ENCODE assay signal across 16 mouse cellular contexts in the genomic region with DNA sequence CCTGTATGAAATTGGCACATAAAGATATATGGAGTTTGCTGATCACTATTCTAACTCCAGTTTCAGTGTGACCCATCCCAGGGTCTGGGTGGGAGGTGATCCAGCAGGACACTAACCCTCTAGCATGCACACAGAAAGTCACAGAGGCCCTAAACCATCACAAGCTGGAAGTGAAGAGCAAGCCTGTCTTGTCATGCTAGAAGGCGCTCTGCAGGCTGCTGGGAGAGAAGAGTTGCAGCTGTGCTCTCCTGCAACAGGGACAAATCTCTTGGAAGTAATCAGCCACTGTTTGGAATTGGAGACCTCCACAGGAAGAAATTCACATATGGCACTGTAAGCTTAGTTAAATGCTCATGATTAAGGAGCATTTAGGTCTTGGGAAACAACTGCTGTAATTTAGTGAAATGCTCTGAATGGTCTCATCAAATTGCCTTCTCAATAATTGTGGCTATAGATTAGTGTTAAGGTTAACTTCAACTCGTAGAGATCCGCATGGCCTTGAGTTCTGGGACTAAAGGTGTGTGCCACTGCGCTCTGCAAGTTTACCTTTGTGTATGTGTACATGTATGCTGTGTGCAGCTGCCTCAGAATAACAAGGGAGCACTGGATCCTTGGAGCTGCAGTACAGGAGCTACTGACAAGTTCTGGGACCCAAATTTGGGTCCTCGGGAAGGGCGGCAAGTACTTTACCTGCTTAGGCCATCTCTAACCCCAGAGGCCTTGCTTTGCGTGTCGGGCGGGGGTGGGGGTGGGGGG. TPM values are rescaled to one million over a fixed set of nuclear protein-coding genes. Genes with fewer than 3 reads are reported as not detected.
"Had no signal": no experiment of that assay in that cellular context is flagged by ENCODE, and none has a peak within 500 bp of the region (broad histone marks: within the 10 kb centered on the region; RNA-seq: fewer than 3 reads in every experiment).

No protein-coding gene starts in this region.

- ATAC-seq: inflammation-experienced regulatory T-cells, adult 6 months; intestine, postnatal 0 days; midbrain, embryonic 13.5 days had no signal

- H3K27me3 ChIP-seq: liver, embryonic 15.5 days; lung, embryonic 15.5 days; megakaryocyte, embryonic 14.5 days; midbrain, embryonic 13.5 days; neural tube, embryonic 12.5 days had no signal

- DNase-seq: kidney, adult 8-10 months; kidney, postnatal 14 days; retina, postnatal 1 day; right cerebral cortex, postnatal 4 days; thymus, postnatal 4 days had no signal

- H3K27ac ChIP-seq: left cerebral cortex, adult 2 months; limb, embryonic 10.5 days; liver, embryonic 15.5 days; lung, embryonic 15.5 days; macrophage; midbrain, embryonic 13.5 days; neural tube, embryonic 12.5 days had no signal

- H3K9ac ChIP-seq: liver, embryonic 15.5 days; lung, embryonic 15.5 days; midbrain, embryonic 13.5 days; neural tube, embryonic 12.5 days had no signal

- H3K9me3 ChIP-seq: limb, embryonic 10.5 days; liver, embryonic 15.5 days; lung, embryonic 15.5 days; megakaryocyte, embryonic 14.5 days; midbrain, embryonic 13.5 days; neural tube, embryonic 12.5 days had no signal

- H3K4me3 ChIP-seq: left cerebral cortex, adult 2 months; limb, embryonic 10.5 days; liver, embryonic 15.5 days; lung, embryonic 15.5 days; megakaryocyte, embryonic 14.5 days; midbrain, embryonic 13.5 days; neural tube, embryonic 12.5 days had no signal

- H3K4me2 ChIP-seq: liver, embryonic 11.5 days; liver, embryonic 15.5 days; lung, embryonic 15.5 days; midbrain, embryonic 13.5 days; neural tube, embryonic 12.5 days had no signal

- H3K4me1 ChIP-seq: liver, embryonic 15.5 days had no signal

RNA-seq across cellular contexts. Expression of a gene that starts 37.9 kb away (rescaled TPM):
- polyA plus RNA-seq: macrophage had no signal
